Mouse (Mus musculus): ENCODE measurements around the gene Syndig1l. TPM values are rescaled to one million over a fixed set of nuclear protein-coding genes. Genes with fewer than 3 reads are reported as not detected.

The Syndig1l gene
- polyA plus RNA-seq, 1 experiment from 2014 or later, result 2.9 TPM

DNA sequence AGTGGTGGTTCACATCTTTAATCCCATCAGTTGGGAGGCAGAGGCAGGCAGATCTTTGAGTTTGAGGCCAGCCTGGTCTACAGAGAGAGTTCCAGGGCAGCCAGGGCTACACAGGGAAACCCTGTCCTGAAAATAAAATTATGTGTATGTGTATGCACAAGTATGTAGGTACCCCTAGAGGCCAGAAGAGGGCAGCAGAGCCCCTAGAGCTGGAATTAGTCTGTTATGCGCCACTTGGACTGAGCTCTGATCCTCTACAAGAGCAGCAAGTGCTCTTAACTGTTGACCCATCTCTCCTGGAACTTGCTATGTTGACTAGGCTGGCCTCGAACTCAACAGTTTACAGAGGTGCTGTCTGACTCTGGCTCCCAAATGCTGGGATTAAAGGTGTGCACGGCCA, 28.1 kb downstream of the Syndig1l start:
- no peaks in the 10 kb centered on the region for H3K9me3 ChIP-seq
- ATAC-seq, result no peak
- H3K27me3 ChIP-seq, result 0 out of 2 replicates have a peak, but pooled peaks cover 3% of the 10 kb centered on the region
- no peak overlapping the region for H3K4me2 ChIP-seq (replicated peaks)
- no peak overlapping the region for H3K9ac ChIP-seq (replicated peaks)
- H3K4me1 ChIP-seq (replicated peaks), result peaks cover 12% of the 10 kb centered on the region
- H3K36me3 ChIP-seq, result no peaks in the 10 kb centered on the region
- no peak overlapping the region for H3K27ac ChIP-seq
- no peak overlapping the region for H3K4me3 ChIP-seq (replicated peaks)
- WGBS, result 95% methylated on average over 3 of the region's 3 CpGs

GRCm38 (mm10) chr12:84653912-84654311, 44.7 kb downstream of the Syndig1l start:
- Histone ChIP-seq H3K36me3 (no peaks in the 10 kb centered on the region), H3K27me3 (peaks cover 17% of the 10 kb centered on the region), H3K4me1 (replicated peaks) (no peaks in the 10 kb centered on the region), H3K9me3 (no peaks in the 10 kb centered on the region), H3K4me3 (replicated peaks) (no peak overlapping the region), H3K27ac (no peak overlapping the region), H3K4me2 (replicated peaks) (no peak overlapping the region), H3K9ac (replicated peaks) (no peak overlapping the region)
- WGBS, result 13% methylated on average over 3 of the region's 3 CpGs
- ATAC-seq, result peak; percentile 56; the same call in 1 of the 2 replicates

DNA sequence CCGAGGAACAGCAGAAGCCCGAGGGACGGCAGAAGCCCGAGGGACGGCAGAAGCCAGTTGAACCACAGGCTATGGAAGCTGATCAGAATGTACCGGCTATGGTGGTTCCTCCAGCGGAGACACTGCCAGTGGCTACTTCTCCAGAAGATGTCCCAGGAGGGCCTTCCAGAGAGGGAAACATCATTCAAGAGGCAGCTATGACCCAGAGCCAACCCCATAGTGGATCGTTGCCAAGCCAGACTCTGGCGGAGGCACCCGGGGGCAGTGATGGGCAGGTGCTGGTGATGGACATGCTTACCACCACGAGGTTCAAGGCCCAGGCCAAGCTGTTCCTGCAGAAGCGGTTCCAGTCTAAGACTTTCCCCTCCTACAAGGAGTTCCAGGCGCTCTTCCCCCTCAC, 48.4 kb downstream of the Syndig1l start:
- 91% methylated on average over 13 of the region's 13 CpGs for WGBS
- no peak for ATAC-seq
- H3K9me3 ChIP-seq, result no peaks in the 10 kb centered on the region

GRCm38 (mm10) chr12:84640654-84641053, 58.0 kb downstream of the Syndig1l start, which contains the start of gene Vrtn:
Vrtn (plus strand) TSS chr12:84641019.
- peaks cover 50% of the 10 kb centered on the region for H3K27me3 ChIP-seq
- 7% methylated on average over 9 of the region's 9 CpGs for WGBS
- no peak for ATAC-seq
- H3K4me1 ChIP-seq (replicated peaks), result no peaks in the 10 kb centered on the region
- no peaks in the 10 kb centered on the region for H3K9me3 ChIP-seq
- H3K36me3 ChIP-seq, result no peaks in the 10 kb centered on the region
- H3K9ac ChIP-seq (replicated peaks), result no peak within 1 kb of the TSS
- no peak within 1 kb of the TSS for H3K4me3 ChIP-seq (replicated peaks)
- no peak within 1 kb of the TSS for H3K27ac ChIP-seq
- no peak within 1 kb of the TSS for H3K4me2 ChIP-seq (replicated peaks)

More for the DNA sequence above, 48.4 kb downstream of the Syndig1l start:
- Histone ChIP-seq H3K4me1 (replicated peaks) (no peaks in the 10 kb centered on the region), H3K4me2 (replicated peaks) (no peak overlapping the region), H3K36me3 (no peaks in the 10 kb centered on the region), H3K27ac (no peak overlapping the region), H3K9ac (replicated peaks) (no peak overlapping the region), H3K4me3 (replicated peaks) (no peak overlapping the region), H3K27me3 (peaks cover 21% of the 10 kb centered on the region)

DNA sequence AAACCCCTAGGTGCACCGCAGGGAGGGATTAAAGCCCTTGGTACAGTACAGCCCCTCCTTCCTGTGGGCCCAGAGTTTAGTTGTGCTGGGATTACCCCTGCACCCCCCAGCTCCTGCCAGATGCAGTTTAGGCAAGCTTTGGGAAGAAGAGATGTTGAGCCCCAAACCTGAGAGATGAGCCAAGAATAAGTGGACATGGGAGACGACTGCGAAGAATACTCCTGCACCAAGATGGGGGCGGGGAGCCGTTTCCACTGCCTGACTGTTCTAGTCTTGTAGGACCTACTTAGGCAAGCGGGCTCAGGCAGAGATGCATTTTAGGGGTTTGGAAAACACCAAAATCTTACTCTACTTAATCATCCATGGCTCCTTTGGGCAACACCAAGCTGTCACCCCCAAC, 58.4 kb downstream of the Syndig1l start:
- 8% methylated on average over 6 of the region's 6 CpGs for WGBS

DNA sequence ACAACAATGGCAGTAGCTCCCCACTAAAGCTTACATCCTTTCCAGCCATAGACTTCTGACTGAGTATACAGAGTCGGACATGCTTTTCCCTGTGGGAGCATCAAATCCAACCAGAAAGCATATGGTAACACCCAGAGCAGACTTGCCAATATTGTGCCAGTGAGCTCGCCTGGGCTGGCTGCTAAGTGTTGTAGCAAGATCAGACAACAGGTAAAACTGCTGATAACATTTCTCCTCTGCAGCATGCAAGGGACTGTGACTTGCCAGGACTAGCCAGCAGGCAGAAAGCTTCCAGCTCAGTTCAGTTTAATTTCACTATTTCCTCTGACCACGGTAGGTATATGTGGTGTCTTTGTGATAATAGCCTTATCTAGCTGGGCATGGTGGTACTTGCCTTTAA, 66.8 kb downstream of the Syndig1l start:
- no peaks in the 10 kb centered on the region for H3K9me3 ChIP-seq
- ATAC-seq, result no peak
- no peaks in the 10 kb centered on the region for H3K36me3 ChIP-seq
- H3K27me3 ChIP-seq, result no peaks in the 10 kb centered on the region
- no peak overlapping the region for H3K4me3 ChIP-seq (replicated peaks)
- H3K4me1 ChIP-seq (replicated peaks), result no peaks in the 10 kb centered on the region
- H3K9ac ChIP-seq (replicated peaks), result no peak overlapping the region
- WGBS, result 75% methylated on average over 3 of the region's 3 CpGs
- H3K4me2 ChIP-seq (replicated peaks), result no peak overlapping the region
- H3K27ac ChIP-seq, result no peak overlapping the region

More for the DNA sequence above, 58.4 kb downstream of the Syndig1l start:
- Histone ChIP-seq H3K36me3 (no peaks in the 10 kb centered on the region), H3K4me2 (replicated peaks) (no peak overlapping the region), H3K9me3 (no peaks in the 10 kb centered on the region), H3K4me3 (replicated peaks) (no peak overlapping the region), H3K27me3 (peaks cover 50% of the 10 kb centered on the region), H3K9ac (replicated peaks) (no peak overlapping the region), H3K4me1 (replicated peaks) (no peaks in the 10 kb centered on the region), H3K27ac (no peak overlapping the region)
- no peak for ATAC-seq

Other genes starting within 250 kb of the Syndig1l start
- gene Aldh6a1, start 247.8 kb downstream of the Syndig1l start, polyA plus RNA-seq (2015; fragmentation: Nextera tagmentation; extraction: Ambion mirVana), result 28.9 and 29.9 TPM in 2 replicates
- gene Lin52, start 247.4 kb downstream of the Syndig1l start, polyA plus RNA-seq (2015; fragmentation: Nextera tagmentation; extraction: Ambion mirVana), result 38.6 and 41.3 TPM in 2 replicates
- gene Vsx2, start 129.1 kb downstream of the Syndig1l start, polyA plus RNA-seq (2015; fragmentation: Nextera tagmentation; extraction: Ambion mirVana), result 2.2 and 3.0 TPM in 2 replicates
- gene Abcd4, start 81.4 kb downstream of the Syndig1l start, polyA plus RNA-seq (2015; fragmentation: Nextera tagmentation; extraction: Ambion mirVana), result 12.8 and 13.9 TPM in 2 replicates
- gene Vrtn, start 57.8 kb downstream of the Syndig1l start, polyA plus RNA-seq (2015; fragmentation: Nextera tagmentation; extraction: Ambion mirVana), result not detected in 2 replicates
- 78.8 and 87.8 TPM in 2 replicates for gene Npc2, start 74.3 kb upstream of the Syndig1l start, polyA plus RNA-seq (2015; fragmentation: Nextera tagmentation; extraction: Ambion mirVana)
- 160 and 167 TPM in 2 replicates for gene Isca2, start 74.4 kb upstream of the Syndig1l start, polyA plus RNA-seq (2015; fragmentation: Nextera tagmentation; extraction: Ambion mirVana)
- 0.13 TPM in 1 of 2 replicates, not detected in the other for gene Ltbp2, start 177.7 kb upstream of the Syndig1l start, polyA plus RNA-seq (2015; fragmentation: Nextera tagmentation; extraction: Ambion mirVana)